Mouse (Mus musculus) limb, embryonic 12.5 days (tissue): ENCODE measurements around the gene Gm21970. TPM values are rescaled to one million over a fixed set of nuclear protein-coding genes. Genes with fewer than 3 reads are reported as not detected.

Experiments used
- ATAC-seq: fragments of 200-750 bp; cut with Nextera tagmentation; 2 replicates; pipeline ENCODE4 v1.8.0; 2017; ENCODE audit warnings: low read depth, moderate TSS enrichment; ENCODE audit not compliant: insufficient number of reproducible peaks, insufficient read depth, low FRiP score, low TSS enrichment
- H3K27ac ChIP-seq: fragments of 300-500 bp; sonication (generic); 2 replicates; pipeline ENCODE4 v1.5.1; 2016; ENCODE audit warnings: mild to moderate bottlenecking, moderate library complexity
- H3K27me3 ChIP-seq: fragments of 300-500 bp; sonication (generic); 2 replicates; pipeline ENCODE4 v1.6.1; 2016; ENCODE audit warnings: mild to moderate bottlenecking, moderate library complexity
- H3K36me3 ChIP-seq: fragments of 300-500 bp; sonication (generic); 2 replicates; pipeline ENCODE4 v1.6.1; 2016; ENCODE audit warnings: mild to moderate bottlenecking, moderate library complexity
- H3K4me1 ChIP-seq: fragments of 300-500 bp; sonication (generic); replicated peaks from 2 replicates; pipeline ENCODE4 v1.6.1; 2016
- H3K4me2 ChIP-seq: fragments of 300-500 bp; sonication (generic); 2 replicates; pipeline ENCODE4 v1.6.1; 2016; ENCODE audit warnings: mild to moderate bottlenecking, moderate library complexity
- H3K4me3 ChIP-seq: fragments of 300-500 bp; sonication (generic); replicated peaks from 2 replicates; pipeline ENCODE4 v1.5.1; 2016; ENCODE audit warnings: mild to moderate bottlenecking
- H3K9ac ChIP-seq: fragments of 300-500 bp; sonication (generic); replicated peaks from 2 replicates; pipeline ENCODE4 v1.6.1; 2016; ENCODE audit warnings: mild to moderate bottlenecking, moderate library complexity
- H3K9me3 ChIP-seq: fragments of 300-500 bp; sonication (generic); 2 replicates; pipeline ENCODE4 v1.6.1; 2016; ENCODE audit warnings: mild to moderate bottlenecking, moderate library complexity
- WGBS: fragments of 180-500 bp; shearing (Covaris S2); methylation state at CpG from one replicate; pipeline ENCODE4 v1.1.7; 2016; 5-methylcytosine and 5-hydroxymethylcytosine counted together
- polyA plus RNA-seq: library from polyadenylated mRNA; unstranded; fragments of >200 nt; fragmentation: Nextera tagmentation; extraction: Ambion mirVana; gene quantifications from 2 replicates; pipeline ENCODE4 v1.2.1, GENCODE M21; 2016

The Gm21970 gene
- polyA plus RNA-seq, 1 experiment from 2014 or later = not detected

DNA sequence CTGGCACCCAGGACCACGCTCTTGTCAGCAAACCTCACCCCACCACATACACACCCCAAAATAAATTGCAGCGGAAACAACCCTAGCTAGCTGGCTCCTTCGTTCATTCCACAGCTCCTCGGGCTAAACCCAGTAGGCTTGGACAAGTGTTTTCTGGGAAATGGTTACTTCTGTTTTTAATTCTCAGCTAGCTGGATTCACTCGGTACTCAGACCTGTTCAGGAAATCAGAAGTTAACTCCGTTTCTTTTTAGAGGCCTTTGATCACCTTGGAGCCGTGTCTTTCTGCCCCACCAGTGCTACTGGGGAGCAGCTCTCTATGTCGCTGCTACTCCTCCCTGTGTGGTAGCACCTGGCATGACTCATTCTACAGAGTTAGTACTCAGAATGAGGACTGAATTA is 51.7 kb downstream of the Gm21970 start:
- Histone ChIP-seq H3K27me3 (no peaks in the 10 kb centered on the region), H3K4me3 (no peak overlapping the region), H3K36me3 (no peaks in the 10 kb centered on the region), H3K4me2 (no peak overlapping the region), H3K4me1 (peaks cover 2% of the 10 kb centered on the region; the same call in 1 of the 2 replicates), H3K9ac (no peak overlapping the region), H3K27ac (no peak overlapping the region), H3K9me3 (no peaks in the 10 kb centered on the region)
- no peak for ATAC-seq
- WGBS = 55% methylated on average over 8 of the region's 8 CpGs

DNA sequence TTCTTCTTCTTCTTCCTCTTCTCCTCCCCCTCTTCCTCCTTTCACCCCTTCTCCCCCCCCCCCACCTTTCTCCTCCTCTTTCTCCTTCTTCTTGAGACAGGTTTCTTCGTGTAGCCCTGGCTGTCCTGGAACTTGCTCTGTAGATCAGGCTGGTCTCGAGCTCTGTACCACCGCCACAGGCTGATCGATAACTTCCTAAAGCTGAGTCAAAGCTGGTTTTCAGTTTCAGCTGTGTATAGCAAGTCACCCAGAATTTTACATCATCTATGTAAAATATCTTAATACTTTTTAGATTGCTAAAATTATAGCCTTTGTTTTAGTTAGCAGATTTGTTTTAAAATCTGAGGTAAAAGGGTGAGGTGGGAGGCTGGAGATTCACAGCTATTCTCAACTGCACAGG is 53.3 kb downstream of the Gm21970 start:
- peaks cover 2% of the 10 kb centered on the region; the same call in 1 of the 2 replicates for H3K4me1 ChIP-seq
- WGBS = 86% methylated on average over 4 of the region's 4 CpGs

DNA sequence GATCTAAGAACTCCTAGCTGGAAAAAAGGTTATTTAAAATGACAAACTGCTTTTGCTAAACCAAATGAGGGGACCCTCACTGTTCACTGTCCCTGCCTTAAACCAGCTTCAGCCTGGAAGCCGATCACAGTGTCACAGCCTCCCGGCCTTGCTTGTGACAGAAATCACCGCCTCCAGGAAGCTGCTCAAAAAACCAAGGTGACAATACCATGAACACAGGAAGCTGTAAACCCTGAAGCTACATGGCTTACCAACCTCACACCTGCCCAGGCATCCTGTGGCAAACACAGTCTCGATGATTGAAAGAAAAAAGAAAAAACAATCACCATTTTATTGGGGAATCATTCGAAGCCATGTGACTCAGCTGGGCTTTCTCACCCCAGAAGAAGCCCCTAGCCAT is 54.0 kb downstream of the Gm21970 start:
- no peak for ATAC-seq
- Histone ChIP-seq H3K4me1 (peaks cover 2% of the 10 kb centered on the region; the same call in 1 of the 2 replicates), H3K27me3 (no peaks in the 10 kb centered on the region), H3K27ac (no peak overlapping the region), H3K9me3 (no peaks in the 10 kb centered on the region), H3K4me3 (no peak overlapping the region), H3K9ac (no peak overlapping the region), H3K4me2 (no peak overlapping the region), H3K36me3 (no peaks in the 10 kb centered on the region)
- WGBS = 67% methylated on average over 5 of the region's 5 CpGs

More for the DNA sequence above, 53.3 kb downstream of the Gm21970 start:
- Histone ChIP-seq H3K4me3 (no peak overlapping the region), H3K9ac (no peak overlapping the region), H3K4me2 (no peak overlapping the region), H3K36me3 (no peaks in the 10 kb centered on the region), H3K9me3 (no peaks in the 10 kb centered on the region), H3K27ac (no peak overlapping the region), H3K27me3 (no peaks in the 10 kb centered on the region)
- no peak for ATAC-seq

DNA sequence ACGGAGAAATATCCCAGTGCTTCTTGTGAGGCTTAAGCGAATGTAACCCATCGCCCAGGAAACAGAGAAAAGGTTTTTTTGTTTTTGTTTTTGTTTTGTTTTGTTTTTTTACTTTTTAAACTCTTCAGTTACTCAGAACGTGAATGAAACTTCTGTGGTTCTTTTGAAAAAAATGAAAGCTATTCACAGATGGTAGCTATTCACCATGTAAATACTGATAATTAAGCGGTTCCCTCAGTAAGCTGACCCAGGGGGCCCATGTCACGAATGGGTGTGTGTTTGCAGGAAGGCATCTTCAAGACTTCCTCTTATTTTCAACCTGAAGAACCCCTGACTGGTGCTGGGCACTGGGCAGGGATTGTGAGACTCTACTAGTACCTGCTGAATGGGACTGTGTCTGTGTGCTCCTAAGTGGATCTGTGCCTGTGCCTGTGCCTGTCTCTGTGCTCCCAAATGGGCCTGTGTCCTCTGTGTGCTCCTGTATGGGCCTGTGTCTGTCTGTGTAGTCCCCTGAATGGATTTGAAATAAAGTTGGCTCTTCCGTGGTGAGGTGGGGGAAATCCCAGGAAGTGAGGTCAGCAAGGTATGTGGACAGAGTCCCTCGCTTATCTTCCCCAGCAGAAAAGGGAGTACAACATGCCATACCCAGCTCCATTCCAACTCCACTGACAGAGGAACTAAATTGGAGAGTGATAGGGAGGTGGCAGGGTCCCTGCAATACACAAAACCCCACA is 55.4 kb downstream of the Gm21970 start:
- Histone ChIP-seq H3K9ac (no peak overlapping the region), H3K27ac (no peak overlapping the region), H3K9me3 (no peaks in the 10 kb centered on the region), H3K27me3 (no peaks in the 10 kb centered on the region), H3K4me1 (no peaks in the 10 kb centered on the region), H3K4me3 (no peak overlapping the region), H3K4me2 (no peak overlapping the region), H3K36me3 (no peaks in the 10 kb centered on the region)
- ATAC-seq = no peak
- 80% methylated on average over 8 of the region's 8 CpGs for WGBS

DNA sequence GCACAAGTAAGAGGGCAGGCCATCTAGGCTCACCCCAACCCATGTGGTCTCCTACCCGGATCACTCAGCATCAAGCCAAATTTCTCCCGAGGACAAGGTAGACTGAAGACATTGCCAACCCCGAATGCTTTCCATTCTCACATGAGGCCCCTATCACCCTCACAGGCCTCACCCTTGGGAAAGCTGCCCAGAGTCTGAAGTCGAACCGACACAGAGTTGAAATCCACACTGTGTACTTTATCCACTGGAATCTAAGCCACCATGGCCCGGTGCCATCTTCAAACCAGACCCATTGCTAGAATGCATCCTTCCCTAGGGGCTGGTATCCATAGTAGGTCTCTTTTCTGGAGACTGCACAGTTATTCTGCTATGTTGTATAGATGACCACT is 56.0 kb downstream of the Gm21970 start:
- no peak for ATAC-seq
- no peak overlapping the region for H3K4me3 ChIP-seq
- no peak overlapping the region for H3K27ac ChIP-seq
- no peaks in the 10 kb centered on the region for H3K36me3 ChIP-seq
- H3K4me1 ChIP-seq = peaks cover 4% of the 10 kb centered on the region
- WGBS = 94% methylated on average over 6 of the region's 6 CpGs
- no peak overlapping the region for H3K9ac ChIP-seq
- no peaks in the 10 kb centered on the region for H3K27me3 ChIP-seq
- no peak overlapping the region for H3K4me2 ChIP-seq
- H3K9me3 ChIP-seq = no peaks in the 10 kb centered on the region

DNA sequence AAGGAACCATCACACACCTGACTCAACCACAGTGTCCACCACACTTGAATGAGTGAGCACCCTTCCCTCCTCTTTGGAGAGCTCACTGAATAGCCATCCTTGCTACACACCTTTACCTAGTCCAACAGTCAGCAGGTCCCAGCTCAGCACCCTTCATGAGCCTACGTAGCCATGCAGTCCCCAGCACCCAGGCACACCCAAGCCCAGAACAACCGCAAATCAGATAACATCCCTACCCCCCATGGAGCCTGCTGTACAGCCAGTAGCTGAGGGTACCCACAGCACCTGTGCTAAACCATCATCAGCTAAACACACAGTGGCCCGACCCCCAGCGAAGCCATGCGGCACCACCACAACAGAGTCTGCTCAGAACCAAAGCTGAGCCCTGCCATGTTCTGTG is 56.6 kb downstream of the Gm21970 start:
- peaks cover 5% of the 10 kb centered on the region for H3K4me1 ChIP-seq
- ATAC-seq = no peak

DNA sequence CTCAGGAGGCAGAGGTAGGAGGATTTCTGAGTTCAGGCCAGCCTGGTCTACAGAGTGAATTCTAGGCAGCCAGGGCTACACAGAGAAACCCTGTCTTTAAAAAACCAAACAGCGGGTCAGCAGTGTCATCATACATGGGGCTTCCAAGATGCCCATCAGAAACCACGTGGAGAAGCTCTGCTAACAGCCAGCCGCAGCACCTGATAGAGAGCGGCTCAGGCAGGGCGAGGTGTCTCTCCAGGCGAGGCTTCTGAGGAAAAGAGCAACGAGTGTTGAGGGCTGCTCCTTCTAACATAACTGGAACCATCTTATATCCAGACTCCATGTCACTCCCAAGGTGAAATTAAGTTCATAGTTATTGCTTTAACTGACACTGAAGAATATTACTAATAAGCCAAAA is 57.4 kb downstream of the Gm21970 start:
- Histone ChIP-seq H3K27ac (no peak overlapping the region), H3K4me1 (peaks cover 5% of the 10 kb centered on the region), H3K36me3 (no peaks in the 10 kb centered on the region), H3K9me3 (no peaks in the 10 kb centered on the region), H3K9ac (no peak overlapping the region), H3K4me3 (no peak overlapping the region), H3K4me2 (no peak overlapping the region), H3K27me3 (no peaks in the 10 kb centered on the region)
- no peak for ATAC-seq
- 77% methylated on average over 7 of the region's 7 CpGs for WGBS

More for the DNA sequence above, 56.6 kb downstream of the Gm21970 start:
- no peaks in the 10 kb centered on the region for H3K36me3 ChIP-seq
- H3K9me3 ChIP-seq = no peaks in the 10 kb centered on the region
- H3K27ac ChIP-seq = no peak overlapping the region
- no peak overlapping the region for H3K9ac ChIP-seq
- no peak overlapping the region for H3K4me3 ChIP-seq
- WGBS = 96% methylated on average over 5 of the region's 5 CpGs
- H3K4me2 ChIP-seq = no peak overlapping the region
- H3K27me3 ChIP-seq = no peaks in the 10 kb centered on the region

DNA sequence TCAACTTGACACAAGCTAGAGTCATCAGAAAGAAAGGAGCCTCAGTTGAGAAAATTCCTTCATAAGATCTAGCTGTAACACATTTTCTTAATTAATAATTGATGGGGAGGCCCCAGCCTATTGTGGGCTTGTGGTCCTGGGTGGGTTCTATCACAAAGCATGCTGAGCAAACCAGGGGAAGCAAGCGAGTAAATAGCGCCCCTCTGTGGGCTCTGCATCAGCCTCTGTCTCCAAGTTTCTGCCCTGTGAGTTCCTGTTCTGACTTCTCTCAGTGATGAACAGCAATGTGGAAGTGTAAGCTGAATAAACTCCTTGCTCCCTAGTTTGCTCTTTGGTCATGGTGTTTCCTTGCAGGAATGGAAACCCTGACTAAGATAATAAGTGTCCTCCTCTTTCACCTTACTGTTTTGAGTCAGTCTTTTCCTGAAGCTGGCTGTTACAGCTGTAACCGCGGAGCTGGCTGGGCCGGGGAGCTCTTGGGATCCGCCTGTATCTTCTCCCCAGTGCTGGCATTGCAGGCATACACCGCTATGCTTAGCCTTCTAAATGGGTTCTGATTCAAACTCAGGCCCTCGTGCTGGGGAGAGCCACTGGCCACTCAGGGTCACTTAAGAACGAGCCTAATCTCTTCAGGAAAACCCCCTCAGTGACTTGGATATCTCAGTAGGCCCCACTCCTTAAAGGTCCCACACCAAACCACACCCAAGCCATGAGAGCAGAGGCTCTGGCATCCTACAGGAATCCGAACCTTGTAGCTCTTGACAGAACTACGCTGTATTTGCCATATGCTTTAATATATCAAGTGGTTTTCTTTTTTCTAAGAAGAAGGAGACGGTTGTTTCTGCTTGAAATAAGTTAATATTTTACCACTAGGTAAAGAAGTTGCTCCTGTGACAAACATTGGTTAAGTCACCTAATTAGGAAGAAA is 58.9 kb downstream of the Gm21970 start:
- Histone ChIP-seq H3K36me3 (no peaks in the 10 kb centered on the region), H3K9ac (no peak overlapping the region), H3K4me3 (no peak overlapping the region), H3K4me1 (peaks cover 5% of the 10 kb centered on the region), H3K27ac (no peak overlapping the region), H3K9me3 (no peaks in the 10 kb centered on the region), H3K27me3 (no peaks in the 10 kb centered on the region), H3K4me2 (no peak overlapping the region)
- 85% methylated on average over 12 of the region's 12 CpGs for WGBS
- no peak for ATAC-seq

DNA sequence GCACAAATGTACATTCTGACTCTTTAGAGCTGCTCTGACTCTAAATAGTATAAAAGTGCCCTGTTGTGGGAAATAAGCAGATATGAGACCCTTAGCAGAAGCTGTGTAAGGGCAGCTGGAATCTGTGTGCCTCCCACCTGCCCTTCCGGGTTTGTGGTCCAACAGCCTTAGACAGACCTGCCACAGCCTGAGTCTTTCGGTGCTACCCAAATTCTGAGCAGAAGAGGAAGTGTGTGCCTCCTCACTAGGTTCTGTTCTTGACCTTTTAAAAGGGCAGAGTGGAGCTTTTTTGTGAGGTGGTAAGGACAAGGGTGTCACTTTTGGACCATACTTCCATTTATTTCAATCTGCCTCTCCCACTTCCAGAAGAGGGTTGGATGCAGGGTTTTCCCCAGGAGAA is 60.4 kb downstream of the Gm21970 start:
- peaks cover 5% of the 10 kb centered on the region for H3K4me1 ChIP-seq
- H3K9ac ChIP-seq = no peak overlapping the region
- no peak overlapping the region for H3K27ac ChIP-seq

DNA sequence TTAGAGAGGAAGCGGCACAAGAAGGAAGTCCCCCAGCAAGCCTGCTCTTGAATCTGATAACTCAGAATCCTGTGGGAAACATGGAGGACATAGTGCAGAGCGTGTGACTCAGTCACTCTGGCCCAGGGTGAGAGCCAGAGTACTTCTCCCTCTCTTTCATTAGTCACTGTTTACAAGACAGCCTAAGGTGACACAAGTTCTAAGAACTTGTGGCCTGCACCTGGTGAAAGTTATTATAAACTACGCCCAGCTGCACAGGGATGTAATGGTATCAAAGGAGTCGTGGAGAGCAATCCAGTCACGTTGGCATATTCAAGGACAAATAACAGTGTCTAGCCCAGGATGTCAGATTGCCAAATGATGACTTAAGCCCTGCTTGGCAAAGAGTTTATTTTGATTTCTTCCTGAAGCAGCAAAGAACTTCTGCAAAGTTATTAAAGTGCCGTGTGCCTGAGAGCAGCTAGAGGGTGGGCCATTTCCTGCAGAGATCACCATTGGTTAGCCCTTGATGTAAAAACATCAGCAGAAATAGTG is 60.9 kb downstream of the Gm21970 start:
- Histone ChIP-seq H3K9ac (no peak overlapping the region), H3K4me1 (peaks cover 5% of the 10 kb centered on the region), H3K4me3 (no peak overlapping the region), H3K36me3 (no peaks in the 10 kb centered on the region), H3K9me3 (no peaks in the 10 kb centered on the region), H3K27me3 (no peaks in the 10 kb centered on the region), H3K27ac (no peak overlapping the region), H3K4me2 (no peak overlapping the region)
- 54% methylated on average over 6 of the region's 6 CpGs for WGBS
- no peak for ATAC-seq

More for the DNA sequence above, 60.4 kb downstream of the Gm21970 start:
- ATAC-seq = no peak
- Histone ChIP-seq H3K4me2 (no peak overlapping the region), H3K27me3 (no peaks in the 10 kb centered on the region), H3K4me3 (no peak overlapping the region), H3K36me3 (no peaks in the 10 kb centered on the region), H3K9me3 (no peaks in the 10 kb centered on the region)
- WGBS = 81% methylated on average over 2 of the region's 2 CpGs

DNA sequence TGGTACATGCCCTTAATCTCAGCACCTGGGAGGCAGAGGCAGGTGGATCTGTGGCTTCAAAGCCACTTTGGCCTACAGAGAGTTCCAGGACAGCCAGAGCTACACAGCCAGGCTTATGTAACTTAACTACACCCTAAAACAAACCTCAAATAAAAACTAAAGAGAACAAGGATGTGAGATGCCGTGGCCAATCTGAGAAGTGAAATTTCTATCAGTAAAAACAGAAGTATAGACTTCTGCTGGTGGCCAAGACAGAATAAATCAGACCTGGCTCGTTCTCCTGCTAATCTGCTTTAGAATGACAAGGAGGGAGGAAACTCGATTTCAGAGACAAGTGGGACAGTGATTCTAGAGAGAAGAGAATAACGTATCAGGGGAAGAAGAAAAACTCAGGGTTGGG is 64.3 kb downstream of the Gm21970 start:
- Histone ChIP-seq H3K9me3 (no peaks in the 10 kb centered on the region), H3K4me1 (peaks cover 5% of the 10 kb centered on the region), H3K27me3 (no peaks in the 10 kb centered on the region), H3K9ac (no peak overlapping the region), H3K4me3 (no peak overlapping the region), H3K36me3 (no peaks in the 10 kb centered on the region), H3K4me2 (no peak overlapping the region), H3K27ac (no peak overlapping the region)
- WGBS = 79% methylated on average over 4 of the region's 4 CpGs
- no peak for ATAC-seq
